Mouse (Mus musculus) cerebellum, postnatal 25 days (tissue): ENCODE results near the gene Lpar1.

ENCODE experiments used
- DNase-seq, 2 experiments: peaks; one replicate each; pipeline ENCODE4 v3.0.0; 2021; ENCODE audit warnings: mixed read lengths in 2 of 2

The Lpar1 gene

DNA sequence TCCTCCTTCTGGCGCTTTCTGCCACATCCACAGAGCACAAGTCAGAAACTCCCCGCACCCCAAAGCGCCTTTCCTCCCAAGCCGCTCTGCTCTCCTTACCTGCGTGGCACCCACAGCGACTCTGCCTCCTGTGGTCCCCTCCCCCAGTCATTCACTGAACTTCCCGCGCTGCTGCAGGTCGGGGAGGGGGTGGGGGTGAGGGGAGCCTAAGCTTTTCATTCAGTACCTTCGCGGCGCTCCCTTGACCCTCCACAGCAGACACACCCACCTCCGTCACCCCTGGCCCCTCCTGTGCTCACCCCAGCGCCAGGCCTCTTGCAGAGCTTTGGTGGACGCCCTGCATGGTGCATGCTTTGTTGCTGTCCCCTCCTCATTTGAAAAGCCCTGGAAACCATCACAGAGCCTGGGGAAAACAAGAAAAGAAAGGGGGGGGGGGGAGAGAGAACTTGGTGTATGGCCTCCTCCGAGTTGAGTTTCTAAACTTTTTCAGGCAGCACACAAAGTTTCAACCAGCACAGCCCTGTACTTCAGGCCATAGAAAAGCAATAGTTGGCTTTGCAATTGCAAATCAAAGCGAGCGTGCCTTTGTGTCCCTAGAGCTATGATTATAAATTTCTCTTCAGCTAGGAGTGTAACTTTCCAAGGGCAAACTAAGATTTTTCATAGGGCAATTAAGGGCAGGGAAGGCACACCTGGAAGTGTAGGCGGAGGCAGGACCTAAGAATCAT, at the start of gene Lpar1:
TSS of gene Lpar1 (minus strand) at position 268 of the 728 bp plus-strand sequence.
- DNase-seq: no peak

DNA sequence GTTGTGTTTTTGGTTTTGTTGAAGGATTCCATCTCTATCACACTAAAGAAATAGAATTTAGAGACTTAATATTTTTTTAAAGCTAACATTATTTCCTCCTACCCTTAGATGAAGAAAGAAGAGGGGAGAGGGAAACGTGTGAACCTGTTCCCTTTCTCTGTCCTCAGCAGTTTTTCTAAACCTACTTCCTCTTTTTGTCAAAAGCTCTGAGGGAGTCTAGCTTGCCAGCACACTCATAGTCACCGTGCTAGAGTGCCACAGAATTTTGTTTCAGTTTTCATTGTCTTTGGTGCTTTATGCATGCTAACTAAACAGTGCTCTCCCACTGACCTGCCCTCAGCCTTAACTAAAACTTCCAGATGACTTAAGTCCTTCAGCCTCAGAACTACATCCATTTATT, 32.2 kb upstream of the Lpar1 start:
- DNase-seq: no peak

DNA sequence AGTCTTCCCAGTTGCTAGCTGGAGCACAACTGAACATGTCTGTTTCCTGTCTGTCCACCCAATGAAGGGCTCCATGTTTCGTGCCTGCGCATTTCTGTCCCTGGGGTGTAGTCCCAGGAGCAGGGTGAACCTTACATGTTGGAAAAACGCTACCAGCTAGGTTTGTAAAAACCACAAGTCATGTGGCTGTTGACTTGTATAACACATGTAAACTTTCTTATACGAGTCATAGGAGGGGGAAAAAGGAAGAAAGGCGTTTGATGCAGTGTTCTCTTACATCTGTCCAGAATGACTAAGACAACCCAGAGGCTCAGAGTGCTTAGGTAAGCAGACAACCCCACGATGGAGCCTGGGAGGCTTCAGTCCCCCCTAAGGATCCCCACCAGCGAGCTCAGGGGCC, 27.5 kb upstream of the Lpar1 start:
- no peak for DNase-seq

DNA sequence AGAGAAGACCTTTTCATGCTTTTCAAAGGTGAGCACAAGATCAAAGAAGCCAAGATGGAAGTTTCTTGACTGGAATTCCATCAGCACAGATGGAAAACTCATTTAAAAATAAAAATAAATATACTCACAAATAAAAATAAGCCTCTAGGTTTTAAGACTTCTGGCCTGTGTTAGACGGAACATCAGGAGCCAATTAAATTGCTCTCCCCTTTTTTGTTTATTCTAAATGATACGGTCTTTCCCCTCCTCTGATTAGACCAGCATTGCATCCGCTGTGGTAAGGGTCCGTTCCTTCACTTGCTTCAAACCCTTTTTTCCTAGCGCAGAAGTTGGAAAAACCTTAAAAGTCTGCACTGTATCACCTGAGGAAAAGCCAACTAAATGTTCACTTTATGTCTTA, 26.8 kb upstream of the Lpar1 start:
- no peak for DNase-seq

DNA sequence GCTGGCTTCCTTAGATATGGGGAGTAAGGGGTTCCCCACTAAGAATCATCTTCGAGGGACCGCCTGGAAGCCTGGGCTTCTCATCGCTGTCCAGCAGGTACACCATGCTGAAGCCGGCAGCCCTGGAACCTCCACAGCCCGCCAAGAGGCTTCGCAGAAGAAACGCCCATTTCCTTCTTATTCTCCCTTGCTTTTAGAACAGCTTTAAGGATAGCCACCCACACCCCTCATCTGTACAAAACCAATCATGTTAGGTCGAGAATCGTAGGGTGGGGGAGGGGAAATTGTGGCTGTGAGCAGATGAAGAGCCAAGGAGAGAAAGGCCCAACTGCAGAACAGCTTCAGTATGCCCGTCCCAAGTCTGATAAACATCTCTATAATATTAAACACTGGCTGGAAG, 26.4 kb upstream of the Lpar1 start:
- no peak for DNase-seq

DNA sequence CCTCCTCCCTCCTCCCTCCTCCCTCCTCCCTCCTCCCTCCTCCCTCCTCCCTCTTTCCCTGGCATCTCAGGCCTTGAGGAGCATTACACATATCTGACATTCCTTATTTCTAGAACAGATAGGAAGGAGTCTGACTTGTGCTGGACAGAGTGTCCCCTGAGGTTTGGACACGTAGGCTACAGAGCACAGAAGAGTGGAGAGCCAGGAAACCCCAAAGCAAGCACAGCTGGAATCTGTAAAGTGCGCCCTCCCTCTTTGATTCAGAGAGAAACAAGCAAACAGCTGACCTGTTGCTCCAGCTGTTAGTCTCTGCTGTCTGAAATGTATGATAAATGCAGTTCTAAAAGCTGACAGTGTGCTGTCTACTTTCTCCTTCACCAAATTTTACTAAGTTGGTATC, 24.8 kb upstream of the Lpar1 start:
- DNase-seq: no peak

DNA sequence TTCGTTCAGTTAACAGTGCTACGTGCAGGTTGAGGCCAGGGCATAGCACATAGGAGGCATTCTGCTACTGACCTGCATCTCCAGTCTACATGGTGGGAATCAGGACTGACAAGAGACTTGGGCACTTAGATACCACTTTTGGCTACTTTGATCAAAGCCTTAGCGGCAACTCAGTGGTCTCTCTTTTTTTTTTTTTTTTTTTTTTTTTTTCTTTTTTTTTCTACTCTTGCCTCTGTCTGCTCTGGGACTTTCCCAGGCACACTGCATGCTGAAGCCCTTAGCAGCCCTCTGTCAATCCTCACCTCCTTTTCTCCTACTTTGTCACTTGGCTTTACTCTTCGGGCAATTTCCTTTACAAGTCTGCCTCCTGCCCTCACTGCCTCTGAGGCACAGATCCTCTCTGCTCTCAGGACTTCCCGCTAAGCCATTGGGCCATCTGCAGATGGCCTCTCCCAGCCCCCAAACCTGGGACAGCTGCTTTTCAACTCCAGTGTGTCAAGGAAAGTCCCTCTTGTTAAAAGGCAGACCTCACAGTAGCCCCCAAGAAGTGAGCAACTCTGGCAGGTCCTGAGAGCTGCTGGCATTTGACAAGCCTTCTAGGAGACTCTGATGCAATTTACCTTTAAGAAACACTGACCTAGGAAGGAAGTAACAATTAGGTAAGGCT, 23.8 kb upstream of the Lpar1 start:
- DNase-seq: no peak

DNA sequence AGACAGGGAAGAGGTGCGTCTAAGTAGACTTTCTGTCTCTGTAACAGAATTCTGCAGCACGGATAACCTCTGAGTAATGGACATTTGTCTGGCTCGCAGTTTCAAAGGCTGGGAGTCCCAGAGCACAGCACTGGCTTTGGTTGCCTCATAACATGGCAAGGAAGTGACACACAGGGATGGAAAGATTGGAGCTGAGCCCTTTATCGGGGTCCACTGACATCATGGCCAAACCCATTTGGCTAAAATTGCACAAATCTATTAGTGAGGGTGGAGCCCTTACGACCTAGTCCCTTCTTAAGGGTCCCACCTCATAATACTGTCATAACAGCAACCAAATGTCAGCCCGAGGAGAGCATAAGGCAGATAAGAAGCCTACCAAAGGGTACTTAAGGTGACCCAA, 22.1 kb upstream of the Lpar1 start:
- no peak for DNase-seq

DNA sequence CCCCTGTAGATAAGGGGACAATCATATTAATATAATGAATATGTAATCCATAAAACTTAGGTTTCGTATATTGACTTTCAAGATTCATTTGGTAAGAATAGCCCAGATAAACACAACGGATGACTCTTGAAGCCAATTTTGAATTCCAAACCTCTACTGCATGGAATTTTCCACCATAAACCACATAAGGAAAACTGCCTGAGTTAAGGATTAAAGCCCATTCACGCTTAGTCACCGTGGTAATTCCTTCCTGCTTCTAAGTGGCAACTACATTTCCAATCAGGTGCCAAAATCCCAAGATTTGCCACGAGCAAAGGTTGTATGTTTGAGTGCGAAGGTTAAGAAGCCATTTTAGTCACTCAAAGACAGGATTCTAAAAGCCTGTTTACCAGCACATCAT, 20.3 kb upstream of the Lpar1 start:
- DNase-seq: no peak

DNA sequence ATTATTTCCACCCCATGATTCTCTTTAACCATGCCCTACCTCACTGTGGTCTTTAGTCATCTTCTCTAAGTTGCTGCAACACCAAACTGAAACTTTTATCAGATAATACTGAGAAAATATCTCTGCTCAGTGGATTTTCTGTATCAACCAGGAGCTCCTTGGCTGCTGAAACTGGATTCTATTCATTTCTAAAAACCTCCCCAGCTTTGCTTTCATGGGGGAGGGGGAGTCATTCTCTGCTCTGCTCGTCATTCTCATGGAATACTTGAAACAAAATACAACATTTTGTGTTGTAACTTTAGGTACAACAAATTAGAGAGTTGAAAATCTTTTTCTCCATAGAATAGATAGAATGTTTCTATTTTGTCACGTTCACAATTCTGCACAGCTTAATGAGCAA, 18.7 kb upstream of the Lpar1 start:
- no peak for DNase-seq

DNA sequence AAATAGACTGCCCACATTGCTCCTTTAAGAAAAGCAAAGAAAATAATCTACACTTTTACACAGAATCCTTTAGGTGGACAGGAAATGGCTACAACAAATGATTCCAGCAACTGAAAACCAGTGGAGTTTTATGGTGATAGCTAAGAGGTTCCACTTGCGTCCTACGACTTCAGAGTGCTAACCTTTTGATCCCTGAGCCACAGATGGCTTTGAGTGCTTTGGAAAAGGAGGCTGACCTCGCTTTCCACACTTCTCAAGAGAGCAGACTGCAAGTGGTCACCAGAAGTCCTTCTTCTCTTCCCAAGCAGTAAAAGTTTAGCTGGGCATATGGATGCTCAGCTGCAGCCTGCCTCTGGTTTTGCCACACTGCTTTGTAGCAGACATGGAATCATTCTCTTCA, 18.0 kb upstream of the Lpar1 start:
- no peak for DNase-seq

DNA sequence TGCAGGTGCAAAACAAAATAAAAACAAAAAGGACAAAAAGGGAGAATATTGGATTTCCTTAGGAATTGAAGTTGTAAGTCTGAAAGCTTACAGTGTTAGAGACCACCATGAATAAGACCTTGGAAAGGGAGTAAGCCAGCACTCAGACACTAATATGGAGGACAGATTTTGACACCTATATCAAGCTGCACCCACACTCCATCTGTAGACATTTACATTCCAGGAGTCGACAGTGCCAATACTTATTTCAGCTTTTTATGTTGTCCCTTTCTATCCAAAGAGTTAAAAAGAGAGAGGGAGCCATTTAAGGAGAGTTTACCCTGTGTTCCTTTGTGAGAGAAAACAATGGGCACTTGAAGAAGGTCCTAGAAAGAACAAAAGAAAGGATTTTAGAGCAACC, 17.5 kb upstream of the Lpar1 start:
- DNase-seq: no peak

DNA sequence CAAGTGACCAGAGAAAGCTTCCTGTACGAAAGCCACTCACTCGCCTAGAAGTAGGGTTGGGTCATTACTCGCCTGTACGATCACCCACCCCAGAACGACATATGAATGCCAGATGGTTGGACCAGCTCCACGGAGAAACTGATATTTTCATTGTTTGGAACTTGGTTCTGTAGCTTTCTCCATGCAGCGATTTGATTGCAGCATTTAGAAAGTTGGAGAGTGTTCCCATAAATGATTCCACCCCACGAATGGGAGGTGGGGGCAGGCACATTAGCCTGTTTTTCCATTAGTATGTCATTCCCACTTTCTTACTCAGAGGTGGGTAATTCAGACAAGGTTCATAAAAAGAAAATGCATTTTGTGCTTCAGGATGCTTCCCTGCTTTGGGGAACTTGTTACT, 14.8 kb upstream of the Lpar1 start:
- DNase-seq: no peak

DNA sequence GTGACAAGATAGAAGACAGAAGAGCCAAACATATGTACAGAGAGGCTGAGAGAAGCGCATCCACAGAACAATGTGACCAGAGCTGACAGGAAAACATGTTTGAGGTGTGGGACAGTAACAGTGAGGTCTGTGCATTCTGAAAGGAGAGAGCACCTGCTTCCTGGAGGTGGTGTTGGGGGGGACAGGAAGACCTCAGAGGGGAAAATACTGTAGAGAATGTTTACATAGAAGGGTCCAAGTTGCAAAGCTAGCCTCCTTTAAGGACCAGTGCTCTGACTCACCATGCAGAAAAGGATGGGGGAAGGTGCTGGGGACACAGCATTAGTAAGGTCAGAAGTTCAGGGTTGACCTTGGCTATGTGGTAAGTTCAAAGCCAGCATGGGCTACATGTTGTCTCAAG, 9.1 kb upstream of the Lpar1 start:
- DNase-seq: no peak

DNA sequence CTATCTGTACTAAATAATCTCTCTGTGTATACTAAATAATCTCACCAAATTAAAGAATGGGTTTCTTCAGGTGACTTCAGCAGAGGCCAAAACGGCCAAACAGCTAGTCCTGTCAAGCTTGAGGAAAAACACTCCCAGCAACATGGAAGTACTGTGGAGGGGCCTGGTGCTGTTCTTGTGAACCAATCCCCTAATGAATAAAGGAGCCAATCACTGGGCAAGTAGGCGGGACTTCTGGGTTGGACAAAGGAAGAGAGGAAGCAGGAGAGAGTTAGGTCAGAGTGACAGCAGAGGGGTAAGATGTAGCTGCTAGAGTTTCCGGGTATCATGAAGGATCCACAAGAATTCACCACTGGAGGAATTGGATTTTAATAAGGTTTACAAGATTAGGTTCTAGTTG, 3.3 kb upstream of the Lpar1 start:
- no peak for DNase-seq

DNA sequence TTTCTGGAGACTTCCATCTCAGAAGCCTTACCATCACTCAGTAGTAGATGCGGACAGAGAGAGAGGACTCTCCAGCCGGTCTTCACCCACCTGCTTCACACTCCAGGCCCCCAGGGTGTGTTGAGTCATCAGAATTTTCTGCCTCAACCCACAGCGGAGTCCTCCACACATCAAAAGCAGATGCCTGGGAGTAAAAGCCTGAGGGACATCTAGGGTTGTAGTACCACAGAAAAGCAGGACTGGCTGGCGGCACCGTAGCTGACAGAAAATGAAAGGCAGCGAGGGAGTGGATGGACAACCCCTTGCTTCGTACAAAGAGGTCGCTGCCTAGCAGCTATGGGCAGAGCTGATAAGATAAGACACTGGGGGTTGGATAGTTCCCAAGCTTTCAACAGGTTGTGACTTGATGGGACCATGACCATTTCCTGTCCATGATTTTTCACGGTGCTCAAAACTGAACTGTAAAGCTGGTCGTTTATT, 701 bp upstream of the Lpar1 start:
- DNase-seq: no peak

DNA sequence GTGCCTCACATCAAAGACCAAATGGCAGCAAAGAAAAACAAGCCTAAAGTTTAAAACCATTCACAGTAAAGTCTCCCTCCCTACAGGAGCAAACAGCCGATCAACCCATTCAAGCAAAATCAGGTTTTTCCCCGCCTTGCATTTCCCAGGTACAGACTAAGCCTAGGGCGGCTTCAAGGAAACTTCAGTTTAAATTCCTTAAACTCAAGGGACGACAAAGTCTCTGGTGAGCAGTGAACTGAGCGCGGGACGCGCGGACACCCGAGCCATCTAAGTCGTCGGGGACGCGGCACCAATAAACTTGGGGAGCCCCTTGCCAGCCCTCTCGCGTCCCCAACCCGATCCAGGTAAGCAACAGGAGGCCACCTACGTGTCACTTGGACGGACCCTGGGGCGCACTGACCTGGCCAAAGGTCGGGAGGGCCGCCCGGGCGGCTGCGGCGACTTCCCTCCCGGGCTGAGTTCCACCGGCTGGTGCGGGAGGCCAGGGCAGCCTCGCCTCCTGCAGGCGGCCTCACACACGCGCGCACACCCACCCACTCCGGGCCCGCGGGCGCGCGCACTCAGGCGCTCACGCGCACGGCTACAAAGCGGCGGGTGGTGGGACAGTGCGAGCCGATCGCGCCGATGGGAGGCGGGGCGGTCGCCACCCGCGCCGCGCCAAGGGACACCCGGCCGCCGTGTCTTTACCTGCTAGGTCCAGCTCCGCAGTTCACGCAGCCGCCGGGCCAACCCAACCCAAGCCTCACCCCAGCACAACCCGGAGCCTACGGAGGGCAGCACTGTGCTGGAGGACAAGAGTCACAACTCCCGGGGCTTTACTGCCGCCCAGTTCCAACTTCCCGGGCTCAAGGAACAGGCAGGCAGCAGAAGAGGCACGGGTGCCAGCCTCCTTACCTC, 717 bp downstream of the Lpar1 start:
- DNase-seq: peak; percentile 59 to 71

DNA sequence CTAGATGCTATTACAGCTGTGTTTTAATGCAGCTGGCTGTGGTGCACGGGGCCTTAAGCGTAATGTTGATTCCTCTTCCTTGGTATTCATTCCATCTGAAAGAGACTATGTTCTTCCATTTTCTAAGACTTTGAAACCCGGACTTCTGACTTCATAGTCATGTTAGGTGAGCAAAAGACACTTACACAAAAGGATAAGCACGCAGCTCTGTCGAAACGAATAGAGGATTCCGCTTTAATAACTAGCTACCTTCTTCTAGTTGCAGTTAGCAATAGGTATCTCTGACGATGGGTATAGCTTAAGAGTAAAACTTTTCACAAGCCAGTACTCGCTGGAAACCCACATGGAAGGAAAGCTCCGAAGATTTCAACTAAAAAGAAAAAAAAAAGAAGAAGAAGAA, 1.5 kb downstream of the Lpar1 start:
- no peak for DNase-seq

DNA sequence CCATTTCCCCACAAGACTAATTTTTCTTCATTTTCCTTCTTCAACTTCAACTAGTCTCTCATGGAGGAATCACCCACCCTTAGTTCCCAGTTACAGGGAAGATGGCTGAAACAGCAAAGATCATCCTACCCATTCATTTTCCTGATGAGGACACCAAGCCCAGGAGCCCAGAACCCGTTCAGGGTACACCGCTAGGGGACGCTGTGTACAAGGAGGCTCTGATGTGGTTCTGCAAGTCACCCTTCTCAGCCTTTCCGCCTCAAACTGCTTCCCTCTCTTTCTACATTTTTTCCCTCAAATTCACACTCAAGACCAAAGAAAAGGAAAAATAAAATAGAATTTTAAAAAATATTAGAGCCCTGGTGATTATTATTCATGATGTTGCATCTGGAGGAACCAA, 1.9 kb downstream of the Lpar1 start:
- peak; percentile 43 to 74 for DNase-seq

DNA sequence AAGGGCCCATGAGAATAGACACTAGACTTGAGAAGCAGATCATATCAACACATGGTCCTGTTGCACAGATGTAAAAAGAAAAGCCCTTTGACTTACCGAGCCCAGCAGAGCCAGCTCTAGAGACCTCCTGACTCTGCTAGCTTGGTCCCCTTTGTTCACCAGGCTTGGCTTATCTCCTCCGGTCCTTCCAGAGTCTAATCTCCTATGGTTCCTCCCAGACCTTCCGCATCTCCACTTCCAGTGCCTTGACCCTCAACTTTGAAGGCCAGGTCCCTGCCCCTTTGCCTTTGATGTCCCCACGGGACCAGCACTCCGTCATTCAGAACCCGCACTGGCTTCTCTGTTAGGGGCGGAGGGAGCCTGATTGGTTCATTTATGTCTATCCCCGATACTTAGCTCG, 6.0 kb downstream of the Lpar1 start:
- no peak for DNase-seq

DNA sequence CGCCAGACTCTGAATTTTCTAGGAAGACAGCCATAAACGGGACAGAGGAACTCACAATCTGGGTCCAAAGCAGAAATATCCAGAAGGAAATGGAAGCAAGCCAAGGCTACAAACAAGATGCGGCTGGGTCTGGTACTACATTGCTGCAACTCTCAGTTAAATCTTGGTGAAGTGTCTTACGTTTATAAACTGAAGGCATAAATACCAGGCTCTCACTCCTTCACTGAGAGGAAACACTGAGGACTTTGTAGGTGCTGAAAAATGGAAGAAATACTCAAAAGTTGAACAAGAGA, 6.5 kb downstream of the Lpar1 start:
- no peak for DNase-seq

DNA sequence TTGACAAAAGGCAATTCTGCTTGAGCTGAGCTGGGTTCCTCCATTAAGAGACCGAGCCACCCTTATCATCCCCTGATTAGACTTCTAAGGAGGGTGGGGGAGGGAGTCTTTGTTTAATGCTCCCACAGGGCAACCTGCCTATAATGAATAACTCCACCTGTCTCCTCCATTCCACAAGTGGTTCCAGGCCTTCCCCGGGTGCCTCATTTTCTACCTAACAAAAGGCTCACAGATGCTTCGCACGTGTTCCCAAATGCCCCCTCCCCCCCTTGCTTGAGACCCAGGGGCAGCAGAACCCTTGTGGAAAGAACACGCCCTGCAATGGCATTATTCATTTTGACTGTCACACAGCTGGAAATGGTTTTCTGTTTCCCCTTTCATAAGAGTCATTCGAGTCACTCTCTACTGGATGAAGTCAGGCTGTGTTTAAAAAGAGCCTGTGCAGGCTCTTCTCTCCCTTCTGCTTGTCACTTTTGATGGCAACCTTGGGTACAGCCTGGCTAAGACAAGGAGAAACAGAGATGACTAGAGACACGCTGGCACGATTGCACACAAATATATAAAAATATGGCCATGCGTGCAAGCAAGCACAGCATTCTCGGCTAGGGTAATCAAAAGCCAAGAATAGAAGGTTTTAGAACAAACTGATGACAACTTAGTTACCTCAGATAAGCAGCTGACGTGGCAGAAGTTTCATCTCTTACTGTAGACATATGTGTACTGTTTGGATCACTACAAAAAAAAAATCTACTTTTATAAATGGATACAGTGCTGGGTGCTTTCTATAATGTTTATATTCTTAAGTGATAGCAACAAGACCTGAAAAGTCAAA, 7.0 kb downstream of the Lpar1 start:
- no peak for DNase-seq

DNA sequence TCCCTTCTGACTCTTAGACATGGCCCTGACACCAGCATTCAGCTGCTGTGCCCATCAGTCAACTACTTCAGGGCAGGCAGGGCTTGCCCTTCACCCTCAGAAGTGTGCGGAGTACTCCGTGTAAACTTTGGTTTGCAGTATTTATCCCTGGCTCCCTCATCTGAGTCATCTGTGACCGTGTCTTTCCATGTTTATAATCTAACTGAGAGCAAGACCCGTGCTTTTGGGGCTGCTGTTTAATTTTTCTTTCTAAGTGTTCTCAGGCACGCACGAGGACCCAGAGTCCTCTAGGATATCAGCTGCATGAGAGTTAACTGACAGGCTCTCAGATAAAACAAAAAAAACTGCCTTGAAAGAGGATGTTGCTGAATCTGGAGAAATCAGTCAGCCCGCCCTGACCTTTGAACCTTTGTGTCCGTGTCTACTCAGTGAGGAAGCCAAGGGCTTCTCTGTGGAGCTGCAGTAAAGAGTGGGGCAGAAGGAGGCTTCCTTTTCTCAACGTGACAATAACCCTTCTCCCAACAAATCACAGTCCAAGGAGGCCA, 7.7 kb downstream of the Lpar1 start:
- no peak for DNase-seq
